Comparison of ENCODE assay signal across 11 mouse cellular contexts in the genomic region with DNA sequence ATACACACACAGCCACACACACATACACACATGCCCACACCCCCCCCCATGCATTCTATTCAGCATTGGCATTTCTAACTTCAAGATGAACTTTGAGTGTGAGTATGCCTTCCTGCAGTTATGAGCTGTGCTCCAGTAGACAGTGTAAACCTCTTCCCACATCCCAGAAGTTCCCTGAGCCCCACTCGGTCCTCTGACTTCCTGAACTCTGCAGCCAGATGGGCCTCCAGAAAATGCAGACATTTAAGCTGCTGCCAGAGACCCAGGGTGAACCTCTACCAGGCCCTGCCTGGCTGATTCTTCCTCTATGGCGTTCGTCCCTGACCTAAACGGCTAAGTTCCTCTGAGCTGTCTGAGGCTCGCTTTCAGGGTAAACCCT. TPM values are rescaled to one million over a fixed set of nuclear protein-coding genes. Genes with fewer than 3 reads are reported as not detected.
DNase-seq lines count a peak whose midpoint lies in the region; ATAC-seq and TF ChIP-seq lines count a peak whose summit lies in the region.
"Had no signal": no experiment of that assay in that cellular context is flagged by ENCODE, and none has a peak within 500 bp of the region (broad histone marks: within the 10 kb centered on the region; RNA-seq: fewer than 3 reads in every experiment).

No protein-coding gene starts in this region.

- no peaks in the 10 kb centered on the region for H3K9me3 ChIP-seq in heart, embryonic 11.5 days (replicated peaks; ENCODE audit: control insufficient read depth, low read length)
- no peaks in the 10 kb centered on the region for H3K9me3 ChIP-seq in limb, embryonic 14.5 days (ENCODE audit: control insufficient read depth, low read length)

- no peak for TF ChIP-seq POLR2A in limb, embryonic 14.5 days (IDR thresholded peaks at IDR 0.05; ENCODE audit: borderline replicate concordance, extremely low read depth, insufficient read depth, insufficient read length)

- TF ChIP-seq CTCF in left cerebral cortex, adult 2 months (IDR thresholded peaks at IDR 0.05): no peak

- no peak overlapping the region for H3K4me2 ChIP-seq in heart, embryonic 11.5 days
- no peak overlapping the region for H3K4me2 ChIP-seq in limb, embryonic 14.5 days (replicated peaks; ENCODE audit: low read depth, low read length, severe bottlenecking)

- H3K4me1 ChIP-seq in heart, embryonic 11.5 days (ENCODE audit: control insufficient read depth, insufficient read depth, low read length): peaks cover 41% of the 10 kb centered on the region
- peaks cover 18% of the 10 kb centered on the region for H3K4me1 ChIP-seq in brown adipose tissue, adult 24 weeks (ENCODE audit: control insufficient read depth, insufficient read depth, insufficient read length, low read length)
- H3K4me1 ChIP-seq in limb, embryonic 14.5 days (ENCODE audit: control insufficient read depth, insufficient read depth, low read length): peaks cover 14% of the 10 kb centered on the region

- no peak overlapping the region for H3K4me3 ChIP-seq in heart, embryonic 11.5 days (ENCODE audit: low read depth, low read length)
- H3K4me3 ChIP-seq in left cerebral cortex, adult 2 months: no peak overlapping the region
- H3K4me3 ChIP-seq in brown adipose tissue, adult 24 weeks (ENCODE audit: insufficient read depth, low read depth, low read length): no peak overlapping the region
- no peak overlapping the region for H3K4me3 ChIP-seq in limb, embryonic 14.5 days (replicated peaks; ENCODE audit: low read length)

- no peak overlapping the region for H3K9ac ChIP-seq in heart, embryonic 11.5 days (ENCODE audit: low read depth, low read length)
- H3K9ac ChIP-seq in limb, embryonic 14.5 days (ENCODE audit: low read depth, low read length, severe bottlenecking): peak overlapping the region; percentile 34; the same call in 1 of the 2 replicates

- 45% methylated on average over 5 of the region's 5 CpGs for WGBS in heart, embryonic 11.5 days (ENCODE audit: insufficient replicate concordance)
- WGBS in limb, embryonic 14.5 days: 25% methylated on average over 5 of the region's 5 CpGs

- ATAC-seq in heart, embryonic 11.5 days (replicated peaks; ENCODE audit: insufficient number of reproducible peaks, low FRiP score, low TSS enrichment): no peak
- ATAC-seq in limb, embryonic 14.5 days (ENCODE audit: low FRiP score, low read depth): no peak

- intact Hi-C loops in left cerebral cortex, adult 2 months (cut with DNase I): loop anchor here (2.0 kb wide), 1 partner anchor 26 kb away; no protein-coding TSS in a partner anchor
- intact Hi-C loops in left cerebral cortex, postnatal 36 days (cut with DNase I): no loop called here

- no peaks in the 10 kb centered on the region for H3K36me3 ChIP-seq in heart, embryonic 11.5 days (ENCODE audit: control insufficient read depth, insufficient read depth, low read length)
- no peaks in the 10 kb centered on the region for H3K36me3 ChIP-seq in limb, embryonic 14.5 days (ENCODE audit: control insufficient read depth, insufficient read depth, low read length)

- peak overlapping the region; percentile 84 for H3K27ac ChIP-seq in heart, embryonic 11.5 days (ENCODE audit: low read depth, low read length)
- peak overlapping the region; percentile 42 for H3K27ac ChIP-seq in left cerebral cortex, adult 2 months
- peak overlapping the region; percentile 73 for H3K27ac ChIP-seq in brown adipose tissue, adult 24 weeks (replicated peaks; ENCODE audit: low read depth, low read length)
- peak overlapping the region; percentile 69 for H3K27ac ChIP-seq in limb, embryonic 14.5 days (replicated peaks; ENCODE audit: low read depth, low read length)

- no peaks in the 10 kb centered on the region for H3K27me3 ChIP-seq in heart, embryonic 11.5 days (ENCODE audit: control insufficient read depth, insufficient read depth, low read length)
- no peaks in the 10 kb centered on the region for H3K27me3 ChIP-seq in limb, embryonic 14.5 days (ENCODE audit: control insufficient read depth, insufficient read depth, low read length)

- DNase-seq in heart, adult 18-20 months: no peak
- DNase-seq in left cerebral cortex, adult 2 months (ENCODE audit: extremely low spot score in 1 of 2, low spot score in 2 of 2): no peak
- no peak for DNase-seq in left cerebral cortex, postnatal 36 days (ENCODE audit: low spot score in 2 of 2)
- DNase-seq in limb, embryonic 14.5 days (ENCODE audit: low spot score): no peak
- DNase-seq in spleen, adult 18-20 months: no peak
- DNase-seq in right cerebral cortex, postnatal 36 days (ENCODE audit: low spot score in 2 of 2): no peak
- DNase-seq: B cell, adult 2 months; right cerebral cortex, postnatal 14 days; thymus, postnatal 14 days had no signal

RNA-seq across cellular contexts. Expression of gene Prr5, which starts 30.4 kb away (rescaled TPM):
- 18.0 and 19.9 TPM in 2 replicates for polyA plus RNA-seq in heart, embryonic 11.5 days (2014; fragmentation: Nextera tagmentation; extraction: Ambion mirVana)
- total RNA-seq in heart, adult 18-20 months (2021): 1 to 10 TPM; 4.3 to 6.2 TPM
- total RNA-seq in left cerebral cortex, adult 2 months (2021): 10 to 100 TPM; 13.8 to 14.1 TPM
- 10 to 100 TPM; 11.8 to 12.0 TPM for total RNA-seq in left cerebral cortex, postnatal 36 days (2021)
- 2.8 and 4.4 TPM in 2 replicates for polyA plus RNA-seq in brown adipose tissue, adult 24 weeks (2012; ENCODE audit: insufficient read depth, insufficient read length, missing spikeins)
- 41.4 and 52.9 TPM in 2 replicates for polyA plus RNA-seq in limb, embryonic 14.5 days (2012; rRNA removed)
- 29.7 and 29.8 TPM in 2 replicates for polyA plus RNA-seq in limb, embryonic 14.5 days (2014; fragmentation: Nextera tagmentation; extraction: Ambion mirVana)
